Mouse (Mus musculus) intestine, embryonic 15.5 days (tissue): Measurements from ENCODE around the gene Brsk2. TPM values are rescaled to one million over a fixed set of nuclear protein-coding genes. Genes with fewer than 3 reads are reported as not detected.

Experiments used
- ATAC-seq: fragments of 200-750 bp; cut with Nextera tagmentation; 2 replicates; pipeline ENCODE4 v1.8.0; 2017; ENCODE audit warnings: moderate TSS enrichment, moderate library complexity
- H3K27ac ChIP-seq: fragments of 300-500 bp; sonication (generic); 2 replicates; pipeline ENCODE4 v1.5.1; 2015; ENCODE audit warnings: mild to moderate bottlenecking, inconsistent platforms
- H3K27me3 ChIP-seq: fragments of 300-500 bp; sonication (generic); replicated peaks from 2 replicates; pipeline ENCODE4 v1.6.1; 2015; ENCODE audit warnings: inconsistent platforms
- H3K36me3 ChIP-seq: fragments of 300-500 bp; sonication (generic); 2 replicates; pipeline ENCODE4 v1.6.1; 2015; ENCODE audit warnings: inconsistent platforms
- H3K4me1 ChIP-seq: fragments of 300-500 bp; sonication (generic); replicated peaks from 2 replicates; pipeline ENCODE4 v1.6.1; 2015; ENCODE audit warnings: inconsistent platforms
- H3K4me2 ChIP-seq: fragments of 300-500 bp; sonication (generic); replicated peaks from 2 replicates; pipeline ENCODE4 v1.6.1; 2015; ENCODE audit warnings: mild to moderate bottlenecking, inconsistent platforms
- H3K4me3 ChIP-seq: fragments of 300-500 bp; sonication (generic); replicated peaks from 2 replicates; pipeline ENCODE4 v1.5.1; 2015; ENCODE audit warnings: inconsistent platforms
- H3K9ac ChIP-seq: fragments of 300-500 bp; sonication (generic); 2 replicates; pipeline ENCODE4 v1.6.1; 2015; ENCODE audit warnings: inconsistent platforms
- H3K9me3 ChIP-seq: fragments of 300-500 bp; sonication (generic); 2 replicates; pipeline ENCODE4 v1.6.1; 2016; ENCODE audit warnings: inconsistent platforms
- WGBS: fragments of 180-500 bp; shearing (Covaris S2); methylation state at CpG from one replicate; pipeline ENCODE4 v1.1.7; 2015; 5-methylcytosine and 5-hydroxymethylcytosine counted together
- polyA plus RNA-seq: library from polyadenylated mRNA; unstranded; fragments of >200 nt; fragmentation: Nextera tagmentation; extraction: Ambion mirVana; gene quantifications from 2 replicates; pipeline ENCODE4 v1.2.1, GENCODE M21; 2015

Brsk2 gene
- polyA plus RNA-seq, 1 experiment from 2014 or later: 1.3 TPM

- H3K27me3 ChIP-seq: no peaks in the 10 kb centered on the region
- no peaks in the 10 kb centered on the region for H3K36me3 ChIP-seq
- 0 out of 2 replicates have a peak, but pooled peaks cover 2% of the 10 kb centered on the region for H3K4me1 ChIP-seq
- no peaks in the 10 kb centered on the region for H3K9me3 ChIP-seq
- peak overlapping the region; percentile 34; the same call in 1 of the 2 replicates for H3K27ac ChIP-seq
- 24% methylated on average over 2 of the region's 2 CpGs for WGBS
- no peak overlapping the region for H3K4me2 ChIP-seq
- no peak overlapping the region for H3K4me3 ChIP-seq
- ATAC-seq: peak; percentile 44
- H3K9ac ChIP-seq: no peak overlapping the region
These were observed 95.8 kb downstream of the Brsk2 start for GRCm38 (mm10) chr7:142045344-142045743.

- Histone ChIP-seq H3K27ac (peak overlapping the region; percentile 19; the same call in 1 of the 2 replicates), H3K4me3 (no peak overlapping the region), H3K27me3 (no peaks in the 10 kb centered on the region), H3K9ac (no peak overlapping the region), H3K4me2 (no peak overlapping the region), H3K4me1 (0 out of 2 replicates have a peak, but pooled peaks cover 2% of the 10 kb centered on the region), H3K36me3 (no peaks in the 10 kb centered on the region), H3K9me3 (no peaks in the 10 kb centered on the region)
- WGBS: 66% methylated on average over 1 of the region's 1 CpGs
- ATAC-seq: peak; percentile 81
These were observed 96.4 kb downstream of the Brsk2 start for GRCm38 (mm10) chr7:142045932-142046331.

- H3K27me3 ChIP-seq: no peaks in the 10 kb centered on the region
- H3K9me3 ChIP-seq: no peaks in the 10 kb centered on the region
- ATAC-seq: no peak
- H3K27ac ChIP-seq: no peak overlapping the region
- no peak overlapping the region for H3K4me2 ChIP-seq
- H3K4me3 ChIP-seq: no peak overlapping the region
- no peaks in the 10 kb centered on the region for H3K36me3 ChIP-seq
- 0 out of 2 replicates have a peak, but pooled peaks cover 5% of the 10 kb centered on the region for H3K4me1 ChIP-seq
- H3K9ac ChIP-seq: no peak overlapping the region
These were observed 101.0 kb downstream of the Brsk2 start for GRCm38 (mm10) chr7:142050536-142050935.

Other genes with a start within 250 kb of the Brsk2 start
- 0.03 TPM in 1 of 2 replicates, not detected in the other for gene Muc5ac, start 160.8 kb upstream of the Brsk2 start, polyA plus RNA-seq
- 0.01 and 0.03 TPM in 2 replicates for gene Muc5b, start 110.7 kb upstream of the Brsk2 start, polyA plus RNA-seq
- gene Tollip, start 31.2 kb upstream of the Brsk2 start, polyA plus RNA-seq: 43.9 and 46.2 TPM in 2 replicates
- gene Mob2, start 111.3 kb downstream of the Brsk2 start, polyA plus RNA-seq: 57.8 and 61.8 TPM in 2 replicates
- 6.6 TPM in 2 replicates for gene Dusp8, start 146.1 kb downstream of the Brsk2 start, polyA plus RNA-seq
- gene Gm45618, start 171.0 kb downstream of the Brsk2 start, polyA plus RNA-seq: not detected in 2 replicates
- not detected in 2 replicates for gene Gm39115, start 186.3 kb downstream of the Brsk2 start, polyA plus RNA-seq
- not detected in 2 replicates for gene Gm45337, start 194.9 kb downstream of the Brsk2 start, polyA plus RNA-seq
- not detected in 2 replicates for gene Gm29735, start 207.4 kb downstream of the Brsk2 start, polyA plus RNA-seq
- gene Gm4553, start 216.0 kb downstream of the Brsk2 start, polyA plus RNA-seq: not detected in 2 replicates
- not detected in 2 replicates for gene Krtap5-2, start 226.3 kb downstream of the Brsk2 start, polyA plus RNA-seq
- gene Gm10153, start 240.6 kb downstream of the Brsk2 start, polyA plus RNA-seq: not detected in 2 replicates